Mouse (Mus musculus) heart, postnatal 0 days (tissue): ENCODE measurements at regions not wholly inside any gene's neighbourhood (a gene's known extent, or its start where the extent isn't known, plus 50 kb on each side); places are given as distances from the start of the nearest gene placed in this dataset.

ENCODE experiments used
- ATAC-seq: fragments of 200-750 bp; cut with Nextera tagmentation; 2 replicates; pipeline ENCODE4 v1.8.0; 2017; ENCODE audit warnings: low read depth, moderate number of reproducible peaks, moderate library complexity; ENCODE audit not compliant: insufficient read depth
- DNase-seq: peaks from one replicate; pipeline ENCODE4 v3.0.0-alpha.2; 2016; ENCODE audit warnings: low spot score
- H3K27ac ChIP-seq: fragments of 300-500 bp; sonication (generic); 2 replicates; pipeline ENCODE4 v1.5.1; 2014; ENCODE audit warnings: low read depth, mild to moderate bottlenecking
- H3K27me3 ChIP-seq: fragments of 300-500 bp; sonication (generic); 2 replicates; pipeline ENCODE4 v1.6.1; 2014; ENCODE audit warnings: low read length, mixed read lengths; ENCODE audit not compliant: control insufficient read depth, insufficient read depth
- H3K36me3 ChIP-seq: fragments of 300-500 bp; sonication (generic); replicated peaks from 2 replicates; pipeline ENCODE4 v1.6.1; 2014; ENCODE audit warnings: low read length, mixed read lengths; ENCODE audit not compliant: control insufficient read depth, insufficient read depth
- H3K4me1 ChIP-seq: fragments of 300-500 bp; sonication (generic); 2 replicates; pipeline ENCODE4 v1.6.1; 2014; ENCODE audit warnings: antibody characterized with exemption; ENCODE audit not compliant: control insufficient read depth, insufficient read depth
- H3K4me2 ChIP-seq: fragments of 300-500 bp; sonication (generic); 2 replicates; pipeline ENCODE4 v1.6.1; 2014; ENCODE audit warnings: low read depth, mild to moderate bottlenecking, low read length, moderate library complexity
- H3K4me3 ChIP-seq: fragments of 300-500 bp; sonication (generic); 2 replicates; pipeline ENCODE4 v1.5.1; 2014; ENCODE audit warnings: low read depth, low read length
- H3K9ac ChIP-seq: fragments of 300-500 bp; sonication (generic); replicated peaks from 2 replicates; pipeline ENCODE4 v1.6.1; 2014; ENCODE audit warnings: low read depth, low read length, mixed read lengths
- H3K9me3 ChIP-seq: fragments of 300-500 bp; sonication (generic); replicated peaks from 2 replicates; pipeline ENCODE4 v1.6.1; 2016; ENCODE audit warnings: low read length; ENCODE audit not compliant: control insufficient read depth
- CTCF ChIP-seq: IDR thresholded peaks from 2 replicates; pipeline ENCODE4 v1.5.1; 2016; ENCODE audit warnings: antibody characterized with exemption, control low read depth, low read depth
- EP300 ChIP-seq: IDR thresholded peaks from 2 replicates; pipeline ENCODE4 v1.6.1; 2016; ENCODE audit warnings: antibody characterized with exemption, low read depth
- WGBS: fragments of 180-500 bp; shearing (Covaris S2); extraction: QIAGEN DNeasy Blood & Tissue Kit; methylation state at CpG from one replicate; pipeline ENCODE4 v1.1.7; 2014; 5-methylcytosine and 5-hydroxymethylcytosine counted together

- H3K9ac ChIP-seq, result no peak overlapping the region
- WGBS, result 95% methylated on average over 1 of the region's 1 CpGs
- H3K36me3 ChIP-seq, result no peaks in the 10 kb centered on the region
- no peaks in the 10 kb centered on the region; the same call in 1 of the 2 replicates for H3K4me1 ChIP-seq
- ATAC-seq (no peak), DNase-seq (no peak)
- H3K27ac ChIP-seq, result no peak overlapping the region
- H3K9me3 ChIP-seq, result no peaks in the 10 kb centered on the region
- H3K4me3 ChIP-seq, result no peak overlapping the region
- no peak overlapping the region for H3K4me2 ChIP-seq
- no peak for TF ChIP-seq CTCF
- no peak for TF ChIP-seq EP300
- no peaks in the 10 kb centered on the region for H3K27me3 ChIP-seq
Observed at GRCm38 (mm10) chr4:82101837-82102236, 603.7 kb downstream of the Nfib start.

DNA sequence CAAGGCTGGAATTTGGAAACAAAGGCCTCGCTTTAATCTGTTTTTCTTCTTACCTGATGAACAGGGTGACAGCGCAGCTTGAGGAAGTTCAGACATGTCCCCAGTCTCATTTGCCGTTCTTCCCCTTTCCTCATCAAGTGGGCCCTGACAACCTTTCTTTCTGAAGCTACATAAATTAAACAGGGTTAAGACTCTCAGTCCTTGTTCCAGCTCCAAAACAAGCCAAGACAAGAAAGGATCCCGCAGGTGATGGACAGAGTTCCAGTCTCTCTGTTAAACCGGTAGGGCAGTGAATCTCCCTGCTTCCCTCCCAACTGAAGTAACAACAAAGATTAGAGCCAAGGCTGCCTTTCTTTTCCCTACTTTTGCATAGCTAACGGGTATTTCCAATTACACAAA, 605.6 kb downstream of the Nfib start:
- no peak overlapping the region for H3K9ac ChIP-seq
- TF ChIP-seq EP300 (no peak), CTCF (no peak)
- 77% methylated on average over 6 of the region's 6 CpGs for WGBS
- no peak overlapping the region for H3K27ac ChIP-seq
- H3K4me1 ChIP-seq, result peaks cover 4% of the 10 kb centered on the region; the same call in 1 of the 2 replicates
- H3K4me3 ChIP-seq, result no peak overlapping the region
- no peaks in the 10 kb centered on the region for H3K27me3 ChIP-seq
- no peak overlapping the region for H3K4me2 ChIP-seq
- no peaks in the 10 kb centered on the region for H3K36me3 ChIP-seq
- DNase-seq (no peak), ATAC-seq (no peak)
- no peaks in the 10 kb centered on the region for H3K9me3 ChIP-seq

DNA sequence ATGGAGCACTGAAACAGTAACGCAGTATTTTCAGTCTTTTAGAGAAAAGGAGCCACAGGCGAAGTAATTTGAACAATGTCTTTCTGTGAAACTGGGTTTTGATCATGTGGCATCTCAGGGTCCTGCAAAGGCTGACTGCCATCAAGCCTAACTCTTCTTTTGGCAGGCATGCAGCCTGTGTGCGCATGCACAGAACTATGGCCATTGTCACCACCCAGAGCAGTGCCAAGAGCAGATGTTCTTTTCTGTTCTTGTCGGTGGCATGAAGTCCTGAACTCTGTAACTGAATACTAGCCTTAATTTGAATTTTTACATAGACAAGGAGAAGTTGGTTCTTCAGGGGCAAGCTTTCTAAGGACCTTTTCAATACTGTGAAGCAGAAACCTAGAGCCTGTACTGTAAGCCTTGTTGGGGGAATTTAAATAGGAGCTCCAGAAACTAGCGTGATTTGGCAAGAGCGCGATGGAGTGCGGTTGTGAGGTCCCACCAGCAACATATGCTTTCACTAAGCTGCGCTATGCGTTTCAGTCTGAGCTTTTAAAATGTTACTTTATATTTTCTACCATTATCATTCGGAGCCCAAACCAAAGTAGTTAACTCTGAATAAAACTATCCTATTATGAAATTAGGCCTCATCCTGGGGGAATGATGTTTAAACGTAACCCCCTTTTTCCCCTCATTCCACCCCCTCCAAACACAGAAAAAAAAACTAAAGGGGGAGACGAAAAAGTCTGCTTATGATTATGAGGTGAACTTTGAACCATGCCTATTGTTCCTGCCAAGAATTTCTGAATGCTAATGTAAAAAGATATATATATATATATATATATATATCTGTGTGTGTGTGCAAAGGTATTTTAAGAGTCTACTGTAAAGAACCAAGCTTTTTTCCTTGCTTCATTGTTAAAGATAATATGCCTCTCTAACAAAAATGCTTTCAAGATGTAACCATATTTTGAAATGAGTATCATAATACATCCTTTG, 606.3 kb downstream of the Nfib start:
- H3K4me3 ChIP-seq, result no peak overlapping the region
- H3K36me3 ChIP-seq, result no peaks in the 10 kb centered on the region
- peaks cover 4% of the 10 kb centered on the region; the same call in 1 of the 2 replicates for H3K4me1 ChIP-seq
- no peaks in the 10 kb centered on the region for H3K9me3 ChIP-seq
- DNase-seq (no peak), ATAC-seq (no peak)
- no peak overlapping the region for H3K9ac ChIP-seq
- 82% methylated on average over 13 of the region's 13 CpGs for WGBS
- H3K4me2 ChIP-seq, result no peak overlapping the region
- TF ChIP-seq CTCF (no peak), EP300 (no peak)
- H3K27me3 ChIP-seq, result no peaks in the 10 kb centered on the region
- H3K27ac ChIP-seq, result no peak overlapping the region

GRCm38 (mm10) chr4:82092296-82093230, 613.0 kb downstream of the Nfib start:
- 69% methylated on average over 5 of the region's 5 CpGs for WGBS
- ATAC-seq, result no peak
- H3K27ac ChIP-seq, result no peak overlapping the region

GRCm38 (mm10) chr4:82089657-82090056, 615.9 kb downstream of the Nfib start:
- H3K36me3 ChIP-seq, result no peaks in the 10 kb centered on the region
- no peaks in the 10 kb centered on the region for H3K27me3 ChIP-seq
- no peaks in the 10 kb centered on the region for H3K9me3 ChIP-seq
- 90% methylated on average over 5 of the region's 5 CpGs for WGBS
- ATAC-seq (no peak), DNase-seq (no peak)
- H3K4me2 ChIP-seq, result no peak overlapping the region
- no peak overlapping the region for H3K9ac ChIP-seq
- H3K4me1 ChIP-seq, result no peaks in the 10 kb centered on the region
- H3K4me3 ChIP-seq, result no peak overlapping the region
- H3K27ac ChIP-seq, result no peak overlapping the region
- no peak for TF ChIP-seq CTCF
- no peak for TF ChIP-seq EP300

More at GRCm38 (mm10) chr4:82092296-82093230, 613.0 kb downstream of the Nfib start:
- DNase-seq, result no peak
- Histone ChIP-seq H3K4me1 (peaks cover 4% of the 10 kb centered on the region; the same call in 1 of the 2 replicates), H3K9me3 (no peaks in the 10 kb centered on the region), H3K9ac (no peak overlapping the region), H3K36me3 (no peaks in the 10 kb centered on the region), H3K4me2 (no peak overlapping the region), H3K4me3 (no peak overlapping the region), H3K27me3 (no peaks in the 10 kb centered on the region)
- TF ChIP-seq CTCF, result no peak
- TF ChIP-seq EP300, result no peak
